Mouse (Mus musculus) thymus, adult 2 months (tissue): Measurements from ENCODE around the gene Znrf3.

Experiments used
- CTCF ChIP-seq: fragments of 200-500 bp; IDR thresholded peaks from 2 replicates; pipeline ENCODE4 v1.5.1; 2012; ENCODE audit warnings: mild to moderate bottlenecking, control low read depth, low read length, moderate library complexity, borderline replicate concordance; ENCODE audit not compliant: control insufficient read depth, poor library complexity, insufficient read depth; ENCODE audit errors: extremely low read depth
- POLR2A ChIP-seq: fragments of 200-500 bp; IDR thresholded peaks from 2 replicates; pipeline ENCODE4 v1.6.1; 2012; ENCODE audit warnings: mild to moderate bottlenecking, low read length, control low read depth, moderate library complexity; ENCODE audit not compliant: control insufficient read depth, poor library complexity, insufficient read depth; ENCODE audit errors: extremely low read depth

GRCm38 (mm10) chr11:5321687-5322086 is 123.0 kb downstream of the Znrf3 start:
- TF ChIP-seq CTCF (no peak), POLR2A (no peak)
